Comparison of ENCODE assay signal across 8 mouse cellular contexts in genomic region chr9:109094553-109095136, GRCm38 (mm10). TPM values are rescaled to one million over a fixed set of nuclear protein-coding genes. Genes with fewer than 3 reads are reported as not detected.
DNase-seq lines count a peak whose midpoint lies in the region; ATAC-seq lines count a peak whose summit lies in the region.

No protein-coding gene starts in this region.

- peak overlapping the region; percentile 89 for H3K9ac ChIP-seq in forebrain, embryonic 15.5 days (replicated peaks)
- H3K9ac ChIP-seq in limb, embryonic 12.5 days (replicated peaks), result peak overlapping the region; percentile 97
- H3K9ac ChIP-seq in midbrain, embryonic 11.5 days (ENCODE audit: low read length), result peak overlapping the region; percentile 99

- peak overlapping the region; percentile 100 for H3K27ac ChIP-seq in forebrain, embryonic 15.5 days (replicated peaks)
- H3K27ac ChIP-seq in limb, embryonic 12.5 days, result peak overlapping the region; percentile 100
- H3K27ac ChIP-seq in midbrain, embryonic 11.5 days (ENCODE audit: low read depth, low read length), result peak overlapping the region; percentile 100

- DNase-seq in ES-CJ7 (ENCODE audit: low read depth, low spot score), result peak; percentile 40
- peak; percentile 92 for DNase-seq in midbrain, embryonic 11.5 days (ENCODE audit: low spot score, missing footprints)
- no peak for DNase-seq in gastrocnemius, postnatal 4 days (ENCODE audit: low spot score in 2 of 2)
- DNase-seq in retina, postnatal 1 day, result no peak
- no peak for DNase-seq in spleen, postnatal 14 days (ENCODE audit: low spot score in 2 of 2)

- peak overlapping the region; percentile 65 for H3K4me3 ChIP-seq in forebrain, embryonic 15.5 days
- peak overlapping the region; percentile 77 for H3K4me3 ChIP-seq in limb, embryonic 12.5 days (replicated peaks)
- H3K4me3 ChIP-seq in midbrain, embryonic 11.5 days (ENCODE audit: low read depth, low read length), result peak overlapping the region; percentile 51

- H3K4me1 ChIP-seq in forebrain, embryonic 15.5 days, result peaks cover 51% of the 10 kb centered on the region
- peaks cover 48% of the 10 kb centered on the region for H3K4me1 ChIP-seq in limb, embryonic 12.5 days (replicated peaks)
- H3K4me1 ChIP-seq in midbrain, embryonic 11.5 days (ENCODE audit: control insufficient read depth, insufficient read depth, low read length), result peaks cover 38% of the 10 kb centered on the region

- H3K27me3 ChIP-seq in forebrain, embryonic 15.5 days, result no peaks in the 10 kb centered on the region
- H3K27me3 ChIP-seq in limb, embryonic 12.5 days, result no peaks in the 10 kb centered on the region
- no peaks in the 10 kb centered on the region for H3K27me3 ChIP-seq in midbrain, embryonic 11.5 days (ENCODE audit: control insufficient read depth, insufficient read depth, low read length)

- H3K36me3 ChIP-seq in forebrain, embryonic 15.5 days, result peaks cover 11% of the 10 kb centered on the region
- H3K36me3 ChIP-seq in limb, embryonic 12.5 days, result peaks cover 39% of the 10 kb centered on the region
- H3K36me3 ChIP-seq in midbrain, embryonic 11.5 days (ENCODE audit: control insufficient read depth, insufficient read depth, low read length), result peaks cover 6% of the 10 kb centered on the region; the same call in 1 of the 2 replicates

- ATAC-seq in CD4-positive, CD25-positive, alpha-beta regulatory T cell, adult 4 months, result peak; percentile 35
- ATAC-seq in forebrain, embryonic 15.5 days (replicated peaks), result peak; percentile 20; the same call in 1 of the 2 replicates
- peak; percentile 49 for ATAC-seq in limb, embryonic 12.5 days (ENCODE audit: insufficient number of reproducible peaks, insufficient read depth, low FRiP score, low TSS enrichment, low read depth)
- peak; percentile 6 for ATAC-seq in midbrain, embryonic 11.5 days (ENCODE audit: low FRiP score)

- WGBS in forebrain, embryonic 15.5 days, result 1% methylated on average over 21 of the region's 21 CpGs
- 2% methylated on average over 21 of the region's 21 CpGs for WGBS in limb, embryonic 12.5 days
- under 1% methylated on average over 21 of the region's 21 CpGs for WGBS in midbrain, embryonic 11.5 days

- H3K4me2 ChIP-seq in forebrain, embryonic 15.5 days (replicated peaks), result peak overlapping the region; percentile 91
- H3K4me2 ChIP-seq in limb, embryonic 12.5 days, result peak overlapping the region; percentile 93
- H3K4me2 ChIP-seq in midbrain, embryonic 11.5 days, result peak overlapping the region; percentile 77

- H3K9me3 ChIP-seq in forebrain, embryonic 15.5 days, result no peaks in the 10 kb centered on the region
- H3K9me3 ChIP-seq in limb, embryonic 12.5 days, result no peaks in the 10 kb centered on the region
- no peaks in the 10 kb centered on the region for H3K9me3 ChIP-seq in midbrain, embryonic 11.5 days (ENCODE audit: control insufficient read depth, low read length)

RNA-seq across cellular contexts. Expression of gene Plxnb1, which starts 0.5 kb away (rescaled TPM):
- 1 to 10 TPM in 1 of 2 experiments, under 1 TPM in 1; 0.94 to 1.2 TPM for polyA plus RNA-seq in CD4-positive, CD25-positive, alpha-beta regulatory T cell, adult 4 months (2017; shearing (Covaris generic))
- polyA plus RNA-seq in forebrain, embryonic 15.5 days (2015; fragmentation: Nextera tagmentation; extraction: Ambion mirVana), result 20.7 and 23.5 TPM in 2 replicates
- 22.2 and 25.7 TPM in 2 replicates for polyA plus RNA-seq in limb, embryonic 12.5 days (2016; fragmentation: Nextera tagmentation; extraction: Ambion mirVana)
- 17.1 and 17.7 TPM in 2 replicates for polyA plus RNA-seq in midbrain, embryonic 11.5 days (2014; fragmentation: Nextera tagmentation; extraction: Ambion mirVana)
- total RNA-seq in gastrocnemius, postnatal 4 days (2021), result 1 to 10 TPM; 8.4 to 9.8 TPM

RNA-seq across cellular contexts. Expression of gene Tma7, which starts 12.3 kb away (rescaled TPM):
- polyA plus RNA-seq in CD4-positive, CD25-positive, alpha-beta regulatory T cell, adult 4 months (2017; shearing (Covaris generic)), result 100 to 1,000 TPM; 679 to 933 TPM
- 568 and 598 TPM in 2 replicates for polyA plus RNA-seq in forebrain, embryonic 15.5 days (2015; fragmentation: Nextera tagmentation; extraction: Ambion mirVana)
- 840 and 867 TPM in 2 replicates for polyA plus RNA-seq in limb, embryonic 12.5 days (2016; fragmentation: Nextera tagmentation; extraction: Ambion mirVana)
- polyA plus RNA-seq in midbrain, embryonic 11.5 days (2014; fragmentation: Nextera tagmentation; extraction: Ambion mirVana), result 819 and 852 TPM in 2 replicates
- total RNA-seq in gastrocnemius, postnatal 4 days (2021), result 100 to 1,000 TPM; 186 to 241 TPM

RNA-seq across cellular contexts. Expression of gene Ccdc51, which starts 12.4 kb away (rescaled TPM):
- polyA plus RNA-seq in CD4-positive, CD25-positive, alpha-beta regulatory T cell, adult 4 months (2017; shearing (Covaris generic)), result 10 to 100 TPM; 13.5 to 16.0 TPM
- polyA plus RNA-seq in forebrain, embryonic 15.5 days (2015; fragmentation: Nextera tagmentation; extraction: Ambion mirVana), result 17.3 and 18.4 TPM in 2 replicates
- polyA plus RNA-seq in limb, embryonic 12.5 days (2016; fragmentation: Nextera tagmentation; extraction: Ambion mirVana), result 12.8 and 13.9 TPM in 2 replicates
- 11.4 and 14.2 TPM in 2 replicates for polyA plus RNA-seq in midbrain, embryonic 11.5 days (2014; fragmentation: Nextera tagmentation; extraction: Ambion mirVana)
- total RNA-seq in gastrocnemius, postnatal 4 days (2021), result 1 to 10 TPM; 8.6 to 9.1 TPM

RNA-seq across cellular contexts. Expression of gene Atrip, which starts 20.7 kb away (rescaled TPM):
- 10 to 100 TPM; 23.4 to 32.1 TPM for polyA plus RNA-seq in CD4-positive, CD25-positive, alpha-beta regulatory T cell, adult 4 months (2017; shearing (Covaris generic))
- 32.0 and 36.5 TPM in 2 replicates for polyA plus RNA-seq in forebrain, embryonic 15.5 days (2015; fragmentation: Nextera tagmentation; extraction: Ambion mirVana)
- polyA plus RNA-seq in limb, embryonic 12.5 days (2016; fragmentation: Nextera tagmentation; extraction: Ambion mirVana), result 31.6 and 33.4 TPM in 2 replicates
- polyA plus RNA-seq in midbrain, embryonic 11.5 days (2014; fragmentation: Nextera tagmentation; extraction: Ambion mirVana), result 21.7 and 25.0 TPM in 2 replicates
- 10 to 100 TPM; 10.4 to 13.5 TPM for total RNA-seq in gastrocnemius, postnatal 4 days (2021)

RNA-seq across cellular contexts. Expression of gene Trex1, which starts 35.1 kb away (rescaled TPM):
- 10 to 100 TPM; 36.2 to 61.7 TPM for polyA plus RNA-seq in CD4-positive, CD25-positive, alpha-beta regulatory T cell, adult 4 months (2017; shearing (Covaris generic))
- 16.5 and 16.7 TPM in 2 replicates for polyA plus RNA-seq in forebrain, embryonic 15.5 days (2015; fragmentation: Nextera tagmentation; extraction: Ambion mirVana)
- polyA plus RNA-seq in limb, embryonic 12.5 days (2016; fragmentation: Nextera tagmentation; extraction: Ambion mirVana), result 7.1 and 7.5 TPM in 2 replicates
- 7.1 and 7.3 TPM in 2 replicates for polyA plus RNA-seq in midbrain, embryonic 11.5 days (2014; fragmentation: Nextera tagmentation; extraction: Ambion mirVana)
- 10 to 100 TPM; 10.3 to 12.0 TPM for total RNA-seq in gastrocnemius, postnatal 4 days (2021)

Comparison
In these comparisons a context has a peak if more than half of its experiments do, and no peak if none do; other contexts are left out.
1. DNase-seq: peak in ES-CJ7 (single experiment) and midbrain, embryonic 11.5 days (single experiment); none in gastrocnemius, postnatal 4 days (0 of 2), retina, postnatal 1 day (single experiment) and spleen, postnatal 14 days (0 of 2).
2. Peak in every context shown above with its lines, with median percentiles within 50 percentile points of each other: ATAC-seq, H3K27ac ChIP-seq, H3K4me2 ChIP-seq, H3K4me3 ChIP-seq and H3K9ac ChIP-seq.